Mouse (Mus musculus) embryonic facial prominence, embryonic 11.5 days (tissue): ENCODE measurements at regions not wholly inside any gene's neighbourhood (a gene's known extent, or its start where the extent isn't known, plus 50 kb on each side); places are given as distances from the start of the nearest gene placed in this dataset.

ENCODE experiments used
- ATAC-seq: fragments of 200-750 bp; cut with Nextera tagmentation; replicated peaks from 2 replicates; pipeline ENCODE4 v1.8.0; 2017; ENCODE audit warnings: low read depth; ENCODE audit not compliant: insufficient number of reproducible peaks, low FRiP score, low TSS enrichment
- DNase-seq: peaks from one replicate; pipeline ENCODE4 v3.0.0-alpha.2; 2015; ENCODE audit warnings: low spot score
- H3K27ac ChIP-seq: fragments of 300-500 bp; sonication (generic); replicated peaks from 2 replicates; pipeline ENCODE4 v1.5.1; 2014; ENCODE audit warnings: mild to moderate bottlenecking, low read depth, low read length, control low read depth
- H3K27me3 ChIP-seq: fragments of 300-500 bp; sonication (generic); 2 replicates; pipeline ENCODE4 v1.6.1; 2014; ENCODE audit warnings: mild to moderate bottlenecking, low read length, moderate library complexity, mixed read lengths; ENCODE audit not compliant: control insufficient read depth, insufficient read depth
- H3K36me3 ChIP-seq: fragments of 300-500 bp; sonication (generic); replicated peaks from 2 replicates; pipeline ENCODE4 v1.6.1; 2014; ENCODE audit warnings: low read depth, mild to moderate bottlenecking, low read length, moderate library complexity, mixed read lengths; ENCODE audit not compliant: control insufficient read depth, insufficient read depth
- H3K4me1 ChIP-seq: fragments of 300-500 bp; sonication (generic); 2 replicates; pipeline ENCODE4 v1.6.1; 2014; ENCODE audit warnings: low read length, mixed read lengths; ENCODE audit not compliant: control insufficient read depth, insufficient read depth
- H3K4me2 ChIP-seq: fragments of 300-500 bp; sonication (generic); 2 replicates; pipeline ENCODE4 v1.6.1; 2014; ENCODE audit warnings: low read depth, mild to moderate bottlenecking, control low read depth, low read length, moderate library complexity
- H3K4me3 ChIP-seq: fragments of 300-500 bp; sonication (generic); 2 replicates; pipeline ENCODE4 v1.5.1; 2014; ENCODE audit warnings: low read depth, low read length, control low read depth
- H3K9ac ChIP-seq: fragments of 300-500 bp; sonication (generic); replicated peaks from 2 replicates; pipeline ENCODE4 v1.6.1; 2014; ENCODE audit warnings: mild to moderate bottlenecking, control low read depth, low read length
- H3K9me3 ChIP-seq: fragments of 300-500 bp; sonication (generic); replicated peaks from 2 replicates; pipeline ENCODE4 v1.6.1; 2016; ENCODE audit warnings: mild to moderate bottlenecking, low read length, inconsistent platforms, mixed read lengths; ENCODE audit not compliant: control insufficient read depth
- WGBS: fragments of 180-500 bp; shearing (Covaris S2); extraction: QIAGEN DNeasy Blood & Tissue Kit; methylation state at CpG from one replicate; pipeline ENCODE4 v1.1.7; 2014; 5-methylcytosine and 5-hydroxymethylcytosine counted together

GRCm38 (mm10) chr8:35956319-35956718, 190.7 kb downstream of the Gm19410 start:
- Histone ChIP-seq H3K36me3 (no peaks in the 10 kb centered on the region), H3K27me3 (no peaks in the 10 kb centered on the region), H3K4me1 (no peaks in the 10 kb centered on the region), H3K4me2 (no peak overlapping the region), H3K9ac (no peak overlapping the region), H3K4me3 (no peak overlapping the region), H3K27ac (no peak overlapping the region), H3K9me3 (no peaks in the 10 kb centered on the region)
- ATAC-seq, result no peak
- no peak for DNase-seq
- 57% methylated on average over 2 of the region's 2 CpGs for WGBS

- Histone ChIP-seq H3K4me3 (no peak overlapping the region), H3K27me3 (no peaks in the 10 kb centered on the region), H3K27ac (no peak overlapping the region), H3K9ac (no peak overlapping the region), H3K36me3 (no peaks in the 10 kb centered on the region), H3K4me2 (no peak overlapping the region), H3K4me1 (no peaks in the 10 kb centered on the region), H3K9me3 (no peaks in the 10 kb centered on the region)
- ATAC-seq (no peak), DNase-seq (no peak)
- 66% methylated on average over 4 of the region's 4 CpGs for WGBS
Measured at GRCm38 (mm10) chr8:35959201-35959600, 193.6 kb downstream of the Gm19410 start.

GRCm38 (mm10) chr8:35960867-35961614, 195.5 kb downstream of the Gm19410 start:
- H3K4me1 ChIP-seq, result no peaks in the 10 kb centered on the region
- H3K9me3 ChIP-seq, result no peaks in the 10 kb centered on the region
- no peak overlapping the region for H3K27ac ChIP-seq
- H3K36me3 ChIP-seq, result no peaks in the 10 kb centered on the region
- DNase-seq, result no peak
- no peaks in the 10 kb centered on the region for H3K27me3 ChIP-seq
- ATAC-seq, result no peak
- H3K4me3 ChIP-seq, result no peak overlapping the region
- no peak overlapping the region for H3K4me2 ChIP-seq
- H3K9ac ChIP-seq, result no peak overlapping the region
- 71% methylated on average over 9 of the region's 9 CpGs for WGBS

GRCm38 (mm10) chr8:35961615-35962220, 196.1 kb downstream of the Gm19410 start:
- H3K4me1 ChIP-seq, result no peaks in the 10 kb centered on the region
- H3K27me3 ChIP-seq, result no peaks in the 10 kb centered on the region
- no peak overlapping the region for H3K9ac ChIP-seq
- no peaks in the 10 kb centered on the region for H3K9me3 ChIP-seq
- H3K4me3 ChIP-seq, result no peak overlapping the region
- no peak overlapping the region for H3K4me2 ChIP-seq
- no peaks in the 10 kb centered on the region for H3K36me3 ChIP-seq
- no peak overlapping the region for H3K27ac ChIP-seq
- ATAC-seq, result no peak
- 70% methylated on average over 20 of the region's 20 CpGs for WGBS
- no peak for DNase-seq

GRCm38 (mm10) chr8:35964932-35965331, 199.3 kb downstream of the Gm19410 start:
- no peaks in the 10 kb centered on the region for H3K27me3 ChIP-seq
- WGBS, result 6% methylated on average over 1 of the region's 1 CpGs
- ATAC-seq (no peak), DNase-seq (no peak)
- H3K4me1 ChIP-seq, result no peaks in the 10 kb centered on the region
- H3K4me3 ChIP-seq, result no peak overlapping the region
- no peaks in the 10 kb centered on the region for H3K36me3 ChIP-seq
- H3K4me2 ChIP-seq, result no peak overlapping the region
- no peak overlapping the region for H3K27ac ChIP-seq
- H3K9me3 ChIP-seq, result no peaks in the 10 kb centered on the region
- H3K9ac ChIP-seq, result no peak overlapping the region

- Histone ChIP-seq H3K4me1 (no peaks in the 10 kb centered on the region), H3K36me3 (no peaks in the 10 kb centered on the region), H3K4me3 (no peak overlapping the region), H3K4me2 (no peak overlapping the region), H3K27me3 (no peaks in the 10 kb centered on the region), H3K9me3 (no peaks in the 10 kb centered on the region), H3K27ac (no peak overlapping the region), H3K9ac (no peak overlapping the region)
- DNase-seq (no peak), ATAC-seq (no peak)
- WGBS, result 88% methylated on average over 9 of the region's 9 CpGs
Measured at GRCm38 (mm10) chr8:35968341-35968740, 202.8 kb downstream of the Gm19410 start.

GRCm38 (mm10) chr8:35971082-35971481, 205.5 kb downstream of the Gm19410 start:
- Histone ChIP-seq H3K9ac (no peak overlapping the region), H3K9me3 (no peaks in the 10 kb centered on the region), H3K4me2 (no peak overlapping the region), H3K27ac (no peak overlapping the region), H3K4me3 (no peak overlapping the region), H3K4me1 (no peaks in the 10 kb centered on the region), H3K27me3 (no peaks in the 10 kb centered on the region), H3K36me3 (no peaks in the 10 kb centered on the region)
- ATAC-seq, result no peak
- whole genome bisulfite sequencing, result 74% methylated on average over 7 of the region's 7 CpGs
- DNase-seq, result no peak

- WGBS, result 85% methylated on average over 10 of the region's 10 CpGs
- H3K27ac ChIP-seq, result no peak overlapping the region
- no peak overlapping the region for H3K9ac ChIP-seq
- no peaks in the 10 kb centered on the region for H3K4me1 ChIP-seq
- no peaks in the 10 kb centered on the region for H3K27me3 ChIP-seq
- ATAC-seq (no peak), DNase-seq (no peak)
- no peak overlapping the region for H3K4me3 ChIP-seq
- H3K9me3 ChIP-seq, result no peaks in the 10 kb centered on the region
- no peak overlapping the region for H3K4me2 ChIP-seq
- no peaks in the 10 kb centered on the region for H3K36me3 ChIP-seq
Measured at GRCm38 (mm10) chr8:35974323-35975029, 208.9 kb downstream of the Gm19410 start.
